Mouse (Mus musculus): ENCODE data around the gene Spata32. TPM values are rescaled to one million over a fixed set of nuclear protein-coding genes. Genes with fewer than 3 reads are reported as not detected.

The Spata32 gene
- polyA plus RNA-seq, 1 experiment, result 0.59 TPM

- no peak for DNase-seq (ENCODE audit: low read depth)
Observed at GRCm38 (mm10) chr11:103206203-103206602, 12.0 kb downstream of the Spata32 start.

GRCm38 (mm10) chr11:103202376-103202775 is 15.9 kb downstream of the Spata32 start:
- no peak for DNase-seq (ENCODE audit: low read depth)

GRCm38 (mm10) chr11:103201664-103202063 is 16.6 kb downstream of the Spata32 start:
- DNase-seq (ENCODE audit: low read depth), result no peak

GRCm38 (mm10) chr11:103198911-103199803 is 19.1 kb downstream of the Spata32 start:
- no peak for DNase-seq (ENCODE audit: low read depth)

GRCm38 (mm10) chr11:103198339-103198738 is 19.9 kb downstream of the Spata32 start:
- DNase-seq (ENCODE audit: low read depth), result no peak

- no peak for DNase-seq (ENCODE audit: low read depth)
Observed at GRCm38 (mm10) chr11:103197340-103197739, 20.9 kb downstream of the Spata32 start.

- no peak for DNase-seq (ENCODE audit: low read depth)
Observed at GRCm38 (mm10) chr11:103195656-103196055, 22.6 kb downstream of the Spata32 start.

GRCm38 (mm10) chr11:103195236-103195635 is 23.0 kb downstream of the Spata32 start:
- no peak for DNase-seq (ENCODE audit: low read depth)

GRCm38 (mm10) chr11:103193825-103194168 is 24.4 kb downstream of the Spata32 start:
- DNase-seq (ENCODE audit: low read depth), result no peak

GRCm38 (mm10) chr11:103192956-103193824 is 25.0 kb downstream of the Spata32 start:
- no peak for DNase-seq (ENCODE audit: low read depth)

- DNase-seq (ENCODE audit: low read depth), result no peak
Observed at GRCm38 (mm10) chr11:103192230-103192955, 25.8 kb downstream of the Spata32 start.

- no peak for DNase-seq (ENCODE audit: low read depth)
Observed at GRCm38 (mm10) chr11:103184891-103185290, 33.3 kb downstream of the Spata32 start.

GRCm38 (mm10) chr11:103181911-103182310 is 36.3 kb downstream of the Spata32 start:
- DNase-seq (ENCODE audit: low read depth), result no peak

- no peak for DNase-seq (ENCODE audit: low read depth)
Observed at GRCm38 (mm10) chr11:103181349-103181748, 36.9 kb downstream of the Spata32 start.

- no peak for DNase-seq (ENCODE audit: low read depth)
Observed at GRCm38 (mm10) chr11:103180426-103180825, 37.8 kb downstream of the Spata32 start.

GRCm38 (mm10) chr11:103178748-103179147 is 39.5 kb downstream of the Spata32 start:
- no peak for DNase-seq (ENCODE audit: low read depth)

GRCm38 (mm10) chr11:103177815-103178485 is 40.3 kb downstream of the Spata32 start:
- DNase-seq (ENCODE audit: low read depth), result no peak

GRCm38 (mm10) chr11:103177216-103177615 is 41.0 kb downstream of the Spata32 start:
- DNase-seq (ENCODE audit: low read depth), result no peak

- no peak for DNase-seq (ENCODE audit: low read depth)
Observed at GRCm38 (mm10) chr11:103176510-103176909, 41.7 kb downstream of the Spata32 start.

- DNase-seq (ENCODE audit: low read depth), result no peak
Observed at GRCm38 (mm10) chr11:103175688-103176442, 42.4 kb downstream of the Spata32 start.
